Mouse (Mus musculus) left cerebral cortex, postnatal 10 days (tissue): ENCODE data around the gene Gm45713. TPM values are rescaled to one million over a fixed set of nuclear protein-coding genes. Genes with fewer than 3 reads are reported as not detected.

ENCODE experiments used
- DNase-seq, 2 experiments: peaks; one replicate each; pipeline ENCODE4 v3.0.0; 2021 to 2022; ENCODE audit warnings: low spot score in 2 of 2, mixed read lengths in 1 of 2; ENCODE audit errors: extremely low spot score in 1 of 2
- intact Hi-C: fragments of 180-260 bp; cut with DNase I; formaldehyde crosslinking; loops from one replicate; pipeline ENCODE4 v1.15.1; 2025
- total RNA-seq, 2 experiments: library from RNA; stranded (reverse); gene quantifications; 2 replicates each; pipeline ENCODE4 v1.2.3; 2021

Gene Gm45713
- total RNA-seq, 2 experiments from 2014 or later, result not detected

DNA sequence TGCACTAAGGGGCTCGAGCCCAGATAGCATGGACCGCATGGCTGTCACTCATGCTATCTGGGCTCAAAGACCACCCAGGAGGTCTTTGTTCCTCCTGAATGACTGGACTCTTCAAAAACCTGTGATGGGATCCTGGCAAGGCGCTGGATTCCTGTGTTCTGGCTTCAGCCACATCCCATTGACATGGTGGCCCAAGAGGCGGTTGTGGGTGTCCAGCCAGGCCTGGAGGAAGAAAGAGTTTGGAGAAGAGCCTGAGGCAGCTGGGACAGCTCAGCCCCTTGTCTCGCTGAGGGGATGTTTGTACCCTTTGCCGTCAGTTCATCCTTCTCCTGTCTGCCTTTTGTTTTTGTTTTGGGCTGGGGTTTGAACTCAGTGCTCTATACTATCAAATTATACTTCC lies 13.5 kb upstream of the Gm45713 start:
- DNase-seq, result no peak
- intact Hi-C loops, result no loop called here

DNA sequence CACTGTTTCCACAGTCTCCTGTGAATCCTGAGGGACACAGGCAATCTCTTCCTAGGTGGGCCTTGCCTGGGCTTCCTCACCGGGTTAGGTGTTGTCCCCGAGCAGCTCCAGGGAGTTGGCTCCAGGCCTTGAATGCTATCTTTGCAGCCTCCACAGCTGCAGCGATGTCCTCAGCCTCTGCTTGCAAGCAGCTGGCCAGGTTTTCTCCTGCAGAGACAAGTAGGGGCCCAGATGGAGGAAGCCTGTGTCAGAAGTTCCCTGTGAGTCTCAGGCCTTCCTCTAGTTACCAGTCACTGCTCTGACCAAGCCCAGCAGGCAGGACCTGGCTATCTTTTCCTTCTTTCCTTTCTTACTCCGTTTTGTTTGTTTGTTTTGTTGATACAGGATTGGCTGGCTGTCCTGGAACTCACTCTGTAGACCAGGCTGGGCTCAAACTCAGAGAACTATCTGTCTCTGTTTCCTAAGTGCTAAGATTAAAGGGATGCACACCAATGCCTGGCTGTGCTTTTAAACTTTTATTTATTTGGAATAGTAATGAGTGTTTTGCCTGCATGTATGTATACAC lies 12.6 kb upstream of the Gm45713 start:
- intact Hi-C loops, result no loop called here

DNA sequence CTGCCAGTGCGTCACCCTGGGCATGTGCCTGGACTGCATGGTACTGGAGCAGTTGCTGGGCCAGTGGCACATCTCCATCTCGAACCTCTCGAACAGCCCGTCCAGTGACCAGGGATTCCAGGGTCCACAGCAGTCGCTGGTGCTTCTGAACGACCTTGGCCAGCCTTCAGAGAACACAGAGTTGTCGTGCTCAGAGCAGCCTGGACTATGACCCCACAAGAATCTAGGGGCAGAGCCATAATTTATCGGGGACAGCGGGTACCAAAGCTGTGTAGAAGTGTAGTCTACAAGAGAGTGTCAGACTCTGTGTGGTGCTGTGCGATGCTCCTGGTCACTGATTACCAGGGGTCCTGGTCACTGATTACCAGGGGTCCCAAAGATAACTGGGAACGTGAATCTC lies 11.9 kb upstream of the Gm45713 start:
- intact Hi-C loops, result no loop called here
- no peak for DNase-seq

More for the DNA sequence above, 12.6 kb upstream of the Gm45713 start:
- no peak for DNase-seq

GRCm38 (mm10) chr7:45147267-45147666 lies 11.2 kb upstream of the Gm45713 start:
- intact Hi-C loops, result no loop called here
- DNase-seq, result peak in 1 of 2 experiments; percentile 23

DNA sequence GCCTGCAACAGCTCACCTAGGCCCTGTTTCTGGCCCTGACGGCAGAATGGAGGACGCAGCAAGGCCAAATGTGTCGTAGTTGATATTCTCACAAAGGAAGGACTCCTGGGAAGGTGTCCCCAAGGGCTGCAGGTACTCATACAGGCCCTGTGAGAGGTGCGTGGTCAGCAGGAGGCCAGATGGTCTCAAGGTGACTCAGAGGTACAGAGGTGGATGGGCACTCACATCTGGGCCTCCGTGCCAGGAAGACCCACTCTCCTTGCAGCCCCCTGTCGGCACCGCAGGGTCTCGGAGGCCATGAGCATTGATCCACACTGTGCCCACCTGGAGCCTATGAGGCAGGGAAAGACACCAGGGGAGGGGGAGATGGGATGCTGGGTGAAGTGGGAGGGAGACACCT lies 9.4 kb upstream of the Gm45713 start:
- no peak for DNase-seq
- intact Hi-C loops, result no loop called here

- intact Hi-C loops, result no loop called here
Observed at GRCm38 (mm10) chr7:45144368-45145174, 8.5 kb upstream of the Gm45713 start.

GRCm38 (mm10) chr7:45141914-45142313 lies 5.9 kb upstream of the Gm45713 start:
- no peak for DNase-seq
- intact Hi-C loops, result no loop called here

More at GRCm38 (mm10) chr7:45144368-45145174, 8.5 kb upstream of the Gm45713 start:
- peak in 1 of 2 experiments; percentile 20 for DNase-seq

- DNase-seq, result no peak
- intact Hi-C loops, result no loop called here
Observed at GRCm38 (mm10) chr7:45141319-45141718, 5.3 kb upstream of the Gm45713 start.

- no peak for DNase-seq
Observed at GRCm38 (mm10) chr7:45139904-45140723, 4.1 kb upstream of the Gm45713 start.

GRCm38 (mm10) chr7:45138403-45138802 lies 2.4 kb upstream of the Gm45713 start:
- intact Hi-C loops, result no loop called here
- no peak for DNase-seq

More at GRCm38 (mm10) chr7:45139904-45140723, 4.1 kb upstream of the Gm45713 start:
- intact Hi-C loops, result no loop called here

DNA sequence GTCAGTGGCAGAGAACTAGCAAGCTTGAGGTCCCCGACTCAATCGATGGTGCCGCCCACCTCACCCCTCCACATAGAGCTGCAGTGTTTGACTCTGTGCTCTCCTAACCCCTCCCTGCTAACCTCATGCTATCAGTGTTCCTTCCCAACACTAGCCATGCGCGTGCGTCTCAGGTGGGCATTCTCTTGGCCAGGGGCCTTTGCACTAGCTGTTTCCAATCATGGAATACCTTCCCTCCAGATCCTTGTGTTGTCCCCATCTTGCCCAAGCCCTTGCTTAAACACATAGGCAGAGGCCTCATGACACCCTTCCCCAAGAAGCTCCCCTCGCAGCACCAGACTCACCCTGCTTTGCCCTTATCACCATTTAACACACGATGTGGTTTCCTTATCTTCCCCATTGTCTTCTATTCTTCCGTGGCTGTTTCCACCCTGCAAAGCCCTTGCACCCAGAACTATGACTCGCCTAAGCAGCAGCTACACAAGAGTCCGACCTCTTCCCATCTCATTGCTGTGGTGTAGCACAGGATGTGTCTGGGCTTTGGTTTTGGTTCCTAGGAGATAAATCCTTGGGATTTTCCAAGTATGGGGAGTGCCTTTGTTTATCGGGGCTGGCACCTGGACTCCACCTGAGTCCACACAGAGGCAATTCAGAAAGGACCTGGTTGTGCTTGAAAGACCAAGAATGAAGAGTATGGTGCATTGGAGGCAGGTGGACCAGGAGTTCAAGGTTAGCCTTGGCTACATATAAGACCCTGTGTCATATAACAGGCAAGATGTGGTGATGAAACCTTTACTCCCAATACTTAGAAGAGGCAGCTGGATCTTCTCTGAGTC lies 1.4 kb upstream of the Gm45713 start:
- DNase-seq, result no peak
- intact Hi-C loops, result no loop called here

- intact Hi-C loops, result no loop called here
- no peak for DNase-seq
Observed at GRCm38 (mm10) chr7:45135370-45135769, 661 bp downstream of the Gm45713 start.

GRCm38 (mm10) chr7:45134544-45135026 lies 1.4 kb downstream of the Gm45713 start:
- peak in 1 of 2 experiments; percentile 58 for DNase-seq
- intact Hi-C loops, result no loop called here

DNA sequence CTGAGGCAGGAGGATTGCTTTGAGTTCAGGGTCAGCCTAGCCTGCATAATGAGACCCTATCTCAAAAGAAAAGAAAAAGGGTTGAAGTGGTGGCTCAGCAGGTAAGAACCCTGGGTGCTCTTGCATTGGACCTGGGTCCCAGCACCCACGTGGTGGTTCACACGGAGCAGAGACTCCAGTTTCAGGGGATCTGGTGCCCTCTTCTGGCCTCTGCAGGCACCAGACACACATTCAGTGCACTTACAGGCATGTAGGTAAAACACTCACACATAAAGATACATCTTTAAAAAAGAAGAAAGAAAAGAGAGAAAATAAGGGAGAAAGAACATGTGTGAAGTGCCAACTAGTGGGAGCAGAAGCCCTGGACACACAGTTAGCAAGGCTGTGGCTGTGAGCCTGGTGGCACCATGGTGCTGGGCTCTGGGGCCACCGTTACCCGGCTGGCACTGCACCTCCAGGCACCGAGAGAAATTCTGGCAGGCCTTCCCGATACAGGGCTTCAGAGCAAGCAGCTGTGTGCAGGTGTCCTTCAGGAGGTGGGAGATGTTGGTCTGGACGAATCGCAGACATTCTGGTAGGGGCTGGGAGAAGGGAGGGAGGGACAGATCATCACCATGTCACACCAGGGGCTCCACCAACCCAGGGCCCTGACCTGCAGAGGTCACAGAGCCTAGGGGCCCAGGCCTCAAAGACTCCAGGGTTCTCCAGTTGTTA lies 2.4 kb downstream of the Gm45713 start:
- intact Hi-C loops, result no loop called here

DNA sequence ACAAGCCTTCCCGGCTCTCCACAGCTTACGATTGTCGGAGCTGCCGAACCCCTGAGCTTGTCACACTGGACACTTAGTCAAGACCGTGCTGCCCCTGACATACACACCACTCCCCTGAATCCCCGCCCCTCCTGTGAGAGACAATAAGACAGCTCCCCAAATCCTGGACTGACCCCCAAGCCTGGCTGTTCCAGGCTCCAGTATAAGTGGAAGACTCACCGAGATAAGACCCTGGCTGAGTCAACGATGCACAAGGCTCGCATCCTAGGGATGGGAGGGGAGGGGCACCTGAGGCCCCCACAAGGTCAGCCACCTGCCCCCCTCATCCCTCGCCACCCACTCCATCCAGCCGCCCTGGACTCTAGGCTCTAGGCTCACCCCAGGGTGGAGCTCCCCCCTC lies 4.2 kb downstream of the Gm45713 start:
- intact Hi-C loops, result no loop called here
- no peak for DNase-seq

More for the DNA sequence above, 2.4 kb downstream of the Gm45713 start:
- DNase-seq, result no peak

GRCm38 (mm10) chr7:45129776-45130512 lies 6.1 kb downstream of the Gm45713 start:
- DNase-seq, result no peak
- intact Hi-C loops, result loop anchor here (5.0 kb wide), 1 partner anchor 48 kb away; no protein-coding TSS in a partner anchor

- DNase-seq, result peak in 1 of 2 experiments; percentile 64
- intact Hi-C loops, result loop anchor here (5.0 kb wide), 1 partner anchor 47 kb away; no protein-coding TSS in a partner anchor
Observed at GRCm38 (mm10) chr7:45129318-45129717, 6.7 kb downstream of the Gm45713 start.
